Mouse (Mus musculus): ENCODE results near the gene Dcaf1.
A peak's percentile ranks its signal among the peaks of the same experiment; 100 is the strongest.

The Dcaf1 gene

DNA sequence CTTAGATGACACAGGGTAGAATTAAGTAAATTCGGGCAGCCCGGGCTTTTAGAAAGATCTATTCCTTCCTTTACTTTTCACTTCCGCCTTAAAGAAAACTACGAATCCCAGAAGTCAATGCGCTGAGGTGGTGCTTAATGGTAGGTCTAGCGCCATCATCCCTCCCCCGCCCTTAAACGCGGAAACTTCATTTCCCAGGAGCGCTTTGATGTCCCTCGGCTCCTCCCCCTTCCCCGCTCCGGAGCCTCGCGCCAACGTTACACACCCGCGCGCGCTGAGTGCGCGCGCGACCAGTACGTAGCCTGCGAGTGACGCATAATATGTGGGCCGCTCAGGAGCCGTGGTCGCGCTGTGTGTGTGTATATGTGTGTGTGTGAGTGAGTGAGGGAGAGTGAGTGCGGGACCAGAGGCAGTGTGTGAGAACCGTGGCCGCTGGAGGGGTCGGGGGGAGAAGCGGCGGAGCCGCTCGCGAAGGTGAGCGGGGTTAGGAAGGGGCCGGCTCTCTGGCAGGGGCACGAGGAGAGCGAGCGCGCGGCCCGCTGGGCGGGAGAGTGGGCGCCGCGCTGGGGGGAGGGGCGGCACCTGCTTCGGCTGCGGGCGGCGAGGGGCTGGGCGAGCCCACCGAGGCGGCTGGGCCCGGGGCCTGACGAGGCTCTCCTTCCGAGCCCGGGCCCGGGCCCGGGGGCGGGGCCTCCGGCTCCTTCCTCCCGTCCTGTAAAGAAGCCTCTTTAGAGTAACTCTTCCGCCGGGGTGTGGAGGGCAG is at the start of gene Dcaf1:
TSS of gene Dcaf1 (plus strand) at position 257 of the 763 bp plus-strand sequence.
- DNase-seq: peak; percentile 98

DNA sequence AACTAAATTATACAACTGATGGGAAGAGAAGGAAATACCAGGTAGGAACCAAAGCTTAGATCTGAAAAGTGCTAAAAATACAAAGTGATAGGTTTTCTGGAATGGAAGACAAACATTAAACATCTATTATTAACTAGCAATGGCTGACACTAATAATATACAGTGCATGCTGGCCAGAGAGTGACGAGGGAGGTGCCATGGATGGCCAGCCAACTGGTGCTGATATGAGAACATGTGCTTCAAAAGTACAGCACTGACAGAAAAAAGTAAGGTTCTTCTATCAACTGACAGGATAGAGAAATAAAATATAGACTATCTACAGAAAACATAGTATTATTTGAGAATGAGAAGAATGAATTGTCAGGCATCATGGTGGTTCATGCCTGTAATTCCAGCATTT is 45.6 kb upstream of the Dcaf1 start:
- DNase-seq: no peak

DNA sequence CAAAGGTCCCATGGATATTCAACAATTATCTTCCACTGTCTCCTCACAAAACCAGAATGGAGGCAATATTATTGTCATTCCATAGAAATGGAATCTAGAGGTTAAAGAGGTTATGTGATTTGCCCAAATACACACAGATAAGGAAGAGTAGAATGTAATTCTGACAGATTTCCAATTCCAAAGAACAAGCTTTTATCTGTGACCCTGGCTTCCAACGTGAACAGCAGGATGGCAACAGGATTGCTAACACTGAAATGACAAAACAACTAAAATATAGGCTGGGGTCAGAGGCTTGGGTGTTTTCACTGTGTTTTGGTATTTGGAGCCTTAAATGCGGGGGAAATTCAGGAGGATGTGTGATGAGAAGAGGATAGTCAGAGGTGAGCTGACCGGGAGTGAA is 44.3 kb upstream of the Dcaf1 start:
- no peak for DNase-seq

DNA sequence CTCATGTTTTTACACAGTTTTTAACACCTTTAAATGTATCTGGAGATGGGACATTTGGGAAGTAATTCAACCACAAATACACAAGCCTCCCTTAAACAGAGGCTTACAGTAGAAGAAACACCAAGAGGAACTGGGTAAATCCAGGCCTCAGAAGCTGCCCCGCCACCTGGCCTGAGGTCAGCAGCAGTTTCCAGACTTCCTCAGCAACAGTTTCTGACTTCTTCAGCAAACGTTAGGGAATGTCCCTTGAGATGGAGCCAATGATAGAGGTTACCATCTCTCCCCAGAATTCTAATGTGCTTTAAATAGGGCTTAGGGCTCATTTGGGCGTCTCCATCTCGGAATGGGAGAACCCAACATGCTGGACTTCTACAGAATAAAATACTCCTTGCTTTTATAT is 43.4 kb upstream of the Dcaf1 start:
- DNase-seq: no peak

DNA sequence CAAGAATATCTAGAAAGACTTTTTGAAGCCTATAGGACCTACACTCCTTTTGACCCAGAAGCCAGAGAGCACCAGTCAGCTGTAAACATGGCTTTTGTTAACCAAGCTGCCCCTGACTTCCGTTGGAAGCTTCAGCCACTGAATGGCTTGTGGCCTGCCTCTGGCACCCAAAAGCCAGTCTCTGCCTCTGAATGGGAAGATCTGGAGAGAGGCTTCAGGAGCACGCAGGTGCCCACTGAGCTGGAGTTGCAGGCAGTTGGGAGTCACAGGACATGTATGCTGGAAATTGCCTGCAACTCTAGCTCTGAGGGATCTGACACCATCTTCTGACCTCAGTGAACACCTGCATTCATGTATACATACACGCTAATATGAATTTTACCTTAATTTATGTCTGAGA is 41.6 kb upstream of the Dcaf1 start:
- DNase-seq: no peak

DNA sequence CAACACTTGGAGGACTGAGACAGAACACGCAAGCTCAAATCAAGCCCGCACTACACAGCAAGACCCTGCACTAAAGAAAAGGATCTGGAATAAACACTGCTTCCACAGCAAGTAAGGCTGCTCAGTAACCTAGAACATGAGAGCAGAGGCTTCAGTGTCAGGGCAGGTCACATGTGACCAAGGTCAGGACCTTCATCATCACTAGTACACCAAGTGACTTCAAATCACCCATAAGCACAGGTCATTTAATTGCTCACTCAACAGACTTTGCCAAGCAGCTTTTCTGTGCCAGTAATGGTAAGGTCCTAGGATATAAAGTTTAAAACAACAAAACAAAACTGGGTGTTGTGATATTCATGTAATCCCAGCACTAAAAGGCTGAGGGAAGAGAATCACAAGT is 38.1 kb upstream of the Dcaf1 start:
- DNase-seq: no peak

DNA sequence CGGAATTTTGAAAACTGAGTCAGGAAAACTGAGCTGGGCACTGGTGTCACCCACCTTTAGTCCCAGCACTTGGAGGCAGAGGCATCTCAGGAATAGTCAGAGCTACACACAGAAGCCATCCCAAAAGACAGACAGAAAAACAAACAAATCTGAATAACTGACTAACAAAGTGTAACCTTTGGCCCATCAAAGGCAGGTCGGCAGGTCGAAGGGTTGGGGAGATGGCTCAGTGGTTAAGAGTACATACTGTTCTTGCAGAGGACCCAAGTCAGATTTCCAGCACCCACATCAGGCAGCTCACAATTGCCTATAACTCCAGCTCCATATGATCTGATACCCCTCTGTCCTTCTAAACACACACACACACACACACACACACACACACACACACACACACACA is 36.5 kb upstream of the Dcaf1 start:
- DNase-seq: no peak

DNA sequence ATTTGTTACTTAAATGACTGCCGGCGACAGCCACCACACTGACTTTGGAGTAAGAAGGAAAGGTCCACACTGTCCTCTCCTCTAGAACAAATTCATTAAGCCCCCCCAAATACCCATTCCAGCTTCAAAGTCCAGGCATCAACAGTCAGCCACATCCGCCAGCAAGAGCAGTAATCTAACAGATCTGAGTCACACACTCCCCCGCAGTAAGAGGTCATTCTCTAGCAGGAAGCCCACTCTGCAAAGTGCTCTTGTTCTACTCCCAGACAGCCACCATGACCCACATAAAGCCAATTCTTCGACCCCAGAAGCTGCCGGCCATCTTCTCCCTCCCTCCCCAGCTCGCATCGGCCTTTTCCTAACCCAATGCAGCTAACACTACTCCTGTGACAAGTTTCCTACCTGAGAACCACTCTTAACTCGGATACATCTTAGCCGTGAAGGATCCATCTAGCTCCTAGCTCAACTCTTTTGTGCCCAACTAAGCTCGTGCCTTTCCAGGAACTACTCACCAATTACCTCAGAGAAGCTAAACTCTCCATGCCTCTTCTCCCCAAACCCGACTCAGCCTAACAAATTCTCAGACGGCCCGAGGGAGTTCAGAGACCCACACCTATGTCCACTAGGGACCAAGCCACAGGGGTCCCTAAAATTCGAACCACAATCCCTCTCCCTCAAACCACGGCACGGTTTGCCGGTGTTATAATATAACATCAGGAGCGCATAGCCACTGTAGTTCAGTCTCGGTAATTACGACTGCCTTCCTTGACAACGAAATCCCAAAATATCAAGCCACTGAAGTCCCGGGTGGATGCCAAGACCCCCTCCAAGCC is 33.5 kb upstream of the Dcaf1 start:
- peak; percentile 2 for DNase-seq

DNA sequence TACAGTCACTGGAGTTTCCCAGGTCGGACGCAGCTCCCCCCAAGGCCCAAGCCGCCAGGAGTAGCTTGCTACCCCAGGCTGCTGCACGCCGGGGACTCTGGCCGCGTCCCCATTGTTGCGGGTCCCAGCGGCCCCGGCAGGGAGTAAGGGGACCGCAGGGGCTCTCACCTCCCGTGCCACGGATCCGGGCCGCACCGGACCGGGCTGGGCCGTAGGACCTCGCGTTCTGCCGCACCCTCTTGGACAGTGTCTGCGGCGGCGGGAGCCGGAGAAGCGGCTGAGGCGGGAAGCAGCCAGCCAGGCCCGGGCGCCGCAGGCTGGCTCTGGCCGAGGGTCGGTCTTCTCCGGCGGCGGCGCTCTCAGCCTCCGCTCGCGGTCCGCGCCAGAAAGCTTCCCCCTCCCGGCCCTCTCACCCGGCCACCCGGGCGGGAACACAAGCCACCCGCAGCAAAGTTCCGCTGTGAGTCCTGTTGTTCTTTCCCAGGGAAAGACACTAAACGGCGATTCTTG is 32.8 kb upstream of the Dcaf1 start, which contains the start of gene Rad54l2:
TSS of gene Rad54l2 (minus strand) at position 383 of the 510 bp plus-strand sequence.
- peak; percentile 91 for DNase-seq

DNA sequence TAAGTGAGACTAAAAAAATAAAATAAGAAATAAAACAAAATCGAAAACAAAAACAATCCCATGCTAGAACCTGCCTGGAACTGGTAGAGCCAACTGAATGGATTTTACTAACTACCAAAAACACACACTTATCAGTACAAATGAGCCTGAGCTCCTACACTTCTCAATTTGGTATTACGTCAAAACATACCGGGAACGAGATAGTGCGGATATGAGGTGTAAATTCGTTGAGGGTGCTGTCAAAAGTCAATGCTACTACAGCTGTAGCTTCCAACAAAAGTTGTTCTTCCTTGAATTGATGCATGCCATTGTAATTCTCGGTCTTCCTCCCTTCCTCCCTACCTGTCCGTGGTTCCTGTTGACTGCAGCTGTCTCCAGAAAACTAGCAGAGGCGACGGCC is 32.3 kb upstream of the Dcaf1 start:
- DNase-seq: peak; percentile 2

DNA sequence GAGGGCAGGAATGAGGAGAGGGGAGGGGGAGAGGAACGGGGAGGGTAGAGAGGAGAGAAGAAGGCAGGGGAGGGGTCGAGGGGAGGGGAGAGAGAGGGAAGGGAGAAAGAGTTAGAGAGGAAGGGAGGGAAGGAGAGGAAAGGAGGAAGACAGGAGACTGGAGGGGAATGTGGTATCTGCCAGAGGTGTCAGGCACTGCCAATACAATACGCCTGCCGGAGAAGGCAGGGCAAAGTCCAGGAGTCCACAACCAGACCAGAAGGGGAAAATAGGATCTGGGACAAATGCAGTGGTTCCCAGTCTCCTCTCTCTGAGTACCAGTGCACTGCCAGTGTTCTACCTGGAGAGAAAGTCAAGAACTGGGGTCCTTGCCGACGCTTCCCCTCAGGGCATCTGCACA is 30.8 kb upstream of the Dcaf1 start:
- no peak for DNase-seq

DNA sequence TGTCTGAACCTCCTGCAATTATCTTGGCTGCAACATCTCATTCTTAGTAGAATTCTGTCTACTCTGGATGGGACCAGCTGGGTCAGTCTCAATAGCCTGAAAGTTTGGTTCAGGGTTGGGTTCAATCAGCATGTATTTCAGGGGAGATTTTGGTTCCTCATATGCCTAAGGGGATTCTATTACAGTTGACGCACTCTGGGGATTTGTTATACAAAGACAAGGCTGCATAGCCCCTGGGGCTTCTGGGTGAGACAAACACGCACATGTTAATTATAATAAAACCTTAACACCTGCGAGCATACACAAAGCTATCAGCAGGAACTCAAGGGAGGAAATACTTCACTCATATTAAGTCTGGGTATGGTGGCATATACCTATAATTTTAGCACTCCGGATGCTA is 15.2 kb upstream of the Dcaf1 start:
- DNase-seq: no peak

DNA sequence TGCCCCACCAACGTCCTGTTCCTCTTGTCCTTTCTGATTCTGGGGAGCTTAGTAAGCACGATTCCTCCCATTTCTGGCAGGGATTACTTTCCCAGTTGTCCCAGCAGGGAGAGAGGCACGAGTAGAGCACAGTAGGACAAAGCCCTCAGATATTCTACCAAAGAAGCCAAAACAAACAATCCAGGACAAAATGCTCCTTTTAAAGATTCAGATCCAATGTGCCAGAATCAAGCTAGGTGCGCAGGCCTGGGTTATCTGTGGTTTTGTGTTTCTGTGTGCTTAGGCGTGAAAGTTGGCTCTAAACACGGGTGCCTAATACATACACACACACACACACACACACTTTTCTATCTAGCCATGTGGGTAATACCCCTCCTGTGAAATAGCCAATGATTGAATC is 3.5 kb upstream of the Dcaf1 start:
- no peak for DNase-seq

DNA sequence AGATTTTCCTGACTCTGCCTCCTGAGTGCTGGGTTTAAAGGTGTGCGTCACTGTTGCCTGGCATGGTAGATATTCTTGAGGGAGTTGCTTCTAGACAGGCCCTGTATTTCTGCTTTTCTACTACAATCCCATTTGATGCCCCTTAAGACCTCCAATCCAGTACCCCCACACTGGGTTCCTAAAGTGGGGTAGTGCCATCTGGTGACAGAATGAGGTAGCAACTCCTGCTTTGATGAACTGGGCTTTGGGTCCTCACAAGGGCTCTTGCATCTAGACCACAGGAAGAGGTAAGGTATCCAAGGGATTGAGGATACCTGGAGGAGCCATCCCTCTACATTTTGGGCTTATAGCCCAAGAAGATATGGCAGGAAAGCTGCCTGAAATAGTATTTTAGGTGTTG is 2.5 kb upstream of the Dcaf1 start:
- peak; percentile 18 for DNase-seq

DNA sequence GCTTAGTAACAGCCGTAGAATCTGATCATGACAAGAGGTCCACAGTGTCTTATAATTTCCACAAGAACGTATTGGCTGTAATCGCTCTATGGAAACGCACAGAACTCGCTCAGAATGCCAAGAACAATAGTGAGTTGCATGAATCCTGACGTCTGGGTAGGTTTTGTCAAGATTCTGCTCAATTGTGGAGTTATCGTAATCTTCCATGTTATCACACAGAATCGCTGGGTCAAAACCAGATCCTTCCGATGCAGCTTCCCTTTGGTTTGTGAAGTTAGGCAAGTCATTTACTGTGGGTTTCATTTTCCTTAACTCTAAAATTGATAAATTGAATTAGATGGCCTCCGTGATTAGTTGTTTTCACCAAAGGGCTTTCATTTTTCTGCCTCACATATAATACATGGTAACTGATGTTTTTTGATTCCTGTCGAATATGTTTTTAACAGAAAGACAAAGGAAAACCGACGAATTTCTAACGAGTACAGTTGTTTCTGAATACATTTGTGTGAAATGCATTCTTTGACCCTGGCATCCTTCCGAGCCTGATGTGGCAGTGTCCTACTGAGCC is 540 bp upstream of the Dcaf1 start:
- peak; percentile 4 for DNase-seq

DNA sequence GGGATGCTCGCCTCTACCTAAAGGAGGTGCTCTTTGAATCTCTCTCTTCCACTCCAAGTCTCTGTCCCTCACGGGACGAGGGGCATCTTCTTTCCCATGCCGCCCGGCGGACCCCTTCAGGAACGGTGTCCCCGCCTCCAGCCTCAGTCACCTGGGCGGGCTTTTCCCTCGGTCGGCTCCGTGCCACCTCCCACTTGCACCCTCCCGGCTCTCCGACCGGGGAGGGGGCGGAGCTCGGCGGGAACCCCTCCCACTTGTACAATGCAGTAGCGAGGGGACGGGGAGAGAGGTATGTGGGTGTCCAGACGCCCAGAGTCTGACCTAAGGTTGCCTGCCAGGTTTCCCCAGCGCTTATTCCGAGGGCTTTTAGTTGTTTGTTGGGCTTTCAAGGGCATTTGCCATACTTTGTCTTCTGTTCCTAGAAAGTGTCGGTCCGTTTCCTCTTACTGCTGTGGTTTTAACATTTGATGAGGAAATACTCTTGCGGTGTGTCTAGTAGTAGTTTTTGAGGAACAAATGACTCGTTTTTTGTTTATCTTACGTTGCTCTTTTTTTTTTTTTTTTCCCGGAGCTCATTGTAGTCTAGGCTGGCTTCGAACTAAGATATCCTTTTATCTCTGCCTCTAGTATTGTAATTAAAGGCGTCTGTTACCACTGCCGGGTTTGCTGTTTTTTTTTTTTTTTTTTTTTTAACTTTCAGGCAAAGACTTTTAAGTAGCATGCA is 869 bp downstream of the Dcaf1 start:
- peak; percentile 93 for DNase-seq

DNA sequence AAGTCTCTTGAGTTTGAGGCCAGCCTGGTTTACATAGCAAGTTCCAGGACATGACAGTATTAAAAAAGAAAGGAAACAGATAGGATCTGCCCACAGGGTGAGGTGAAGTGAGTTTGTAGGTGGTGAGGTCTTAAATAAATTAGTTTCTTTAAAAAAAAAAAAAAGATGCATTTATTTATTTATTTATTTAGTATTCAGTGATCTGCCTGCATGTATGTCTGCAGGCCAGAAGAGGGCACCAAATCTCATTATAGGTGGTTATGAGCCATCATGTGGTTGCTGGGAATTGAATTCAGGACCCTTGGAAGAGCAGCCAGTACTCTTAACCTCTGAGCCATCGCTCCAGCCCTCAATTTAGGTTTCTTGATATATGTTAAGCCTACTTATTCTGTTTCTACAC is 18.9 kb downstream of the Dcaf1 start:
- no peak for DNase-seq

DNA sequence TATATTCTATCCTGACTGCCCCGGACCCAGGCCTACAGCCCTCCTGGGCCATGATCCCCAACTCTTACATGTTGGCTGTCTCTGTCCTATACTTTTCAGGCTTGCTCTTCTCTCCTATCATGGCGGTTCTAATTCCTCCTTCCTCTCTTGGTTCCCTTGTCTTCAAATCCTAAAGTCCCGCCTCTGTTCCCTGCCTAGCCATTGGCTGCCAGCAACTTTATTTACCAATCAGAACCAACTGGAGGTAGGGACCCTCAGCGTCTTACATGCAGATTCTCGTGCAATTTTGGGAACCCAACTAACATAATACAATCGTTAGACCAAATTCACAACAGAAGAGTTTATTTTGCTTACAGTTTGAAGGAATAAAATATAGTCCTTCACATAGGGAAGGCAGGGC is 21.1 kb downstream of the Dcaf1 start:
- DNase-seq: no peak

DNA sequence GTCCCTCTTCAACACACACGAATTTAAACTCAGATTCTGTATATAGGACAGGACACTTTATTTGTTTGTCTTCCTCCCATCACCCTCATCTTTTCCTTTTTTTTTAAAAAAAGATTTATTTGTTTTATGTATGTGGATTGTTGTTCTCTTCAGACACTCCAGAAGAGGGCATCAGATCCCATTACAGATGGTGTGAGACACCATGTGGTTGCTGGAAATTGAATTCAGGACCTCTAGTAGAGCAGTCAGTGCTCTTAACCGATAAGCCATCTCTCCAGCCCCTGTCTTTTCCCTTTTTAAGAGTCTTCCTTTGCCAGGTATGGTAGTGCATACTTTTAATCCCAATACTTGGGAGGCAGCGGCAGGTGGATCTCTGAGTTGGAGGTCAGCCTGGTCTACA is 35.0 kb downstream of the Dcaf1 start:
- no peak for DNase-seq

DNA sequence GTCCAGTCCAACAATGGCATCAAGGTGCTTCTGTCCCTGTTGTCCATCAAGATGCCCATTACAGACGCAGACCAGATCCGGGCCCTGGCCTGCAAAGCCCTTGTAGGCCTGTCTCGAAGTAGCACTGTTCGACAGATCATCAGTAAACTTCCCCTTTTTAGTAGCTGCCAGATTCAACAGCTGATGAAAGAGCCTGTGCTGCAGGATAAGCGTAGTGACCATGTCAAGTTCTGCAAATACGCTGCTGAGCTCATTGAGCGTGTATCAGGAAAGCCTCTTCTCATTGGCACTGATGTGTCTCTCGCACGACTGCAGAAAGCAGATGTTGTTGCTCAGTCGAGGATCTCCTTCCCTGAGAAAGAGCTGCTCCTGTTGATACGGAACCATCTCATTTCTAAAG is 36.4 kb downstream of the Dcaf1 start:
- no peak for DNase-seq

DNA sequence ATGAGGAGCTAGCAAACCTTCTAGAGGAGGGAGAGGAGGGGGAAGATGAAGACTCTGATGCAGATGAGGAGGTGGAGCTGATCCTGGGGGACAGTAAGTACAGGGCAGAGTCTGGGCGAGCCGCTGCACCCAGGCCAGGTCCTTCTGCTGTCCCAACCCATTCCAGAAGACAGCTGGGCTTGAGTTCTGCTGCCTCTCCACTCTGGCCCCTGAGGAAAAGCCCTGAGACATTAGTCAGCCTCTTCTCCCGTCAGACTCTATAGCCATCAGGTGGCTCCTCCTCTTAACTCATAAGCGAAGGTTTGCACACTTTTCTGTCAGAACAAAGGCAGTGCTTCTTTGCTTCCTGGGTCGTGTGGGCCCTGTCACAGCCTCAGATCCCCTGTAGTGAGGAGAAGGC is 52.5 kb downstream of the Dcaf1 start:
- no peak for DNase-seq

DNA sequence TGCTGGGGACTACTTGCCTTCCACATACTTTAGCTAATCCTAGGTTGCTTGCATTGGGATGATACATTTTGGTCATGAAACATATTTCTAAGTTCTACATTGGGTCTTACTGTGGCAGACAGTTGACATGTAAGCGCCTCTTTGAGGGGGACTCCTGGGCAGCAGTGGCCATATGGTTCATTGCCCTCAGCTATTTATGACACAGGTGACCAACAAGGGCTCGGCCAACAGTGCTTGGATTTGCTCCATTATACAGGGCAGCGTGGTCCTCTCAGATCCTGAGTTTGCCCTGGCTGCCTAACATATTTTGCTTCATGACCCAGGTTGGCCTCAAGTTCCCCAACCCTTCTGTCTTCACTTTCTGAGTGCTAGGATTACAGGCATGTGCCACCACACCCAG is 55.0 kb downstream of the Dcaf1 start:
- DNase-seq: no peak

DNA sequence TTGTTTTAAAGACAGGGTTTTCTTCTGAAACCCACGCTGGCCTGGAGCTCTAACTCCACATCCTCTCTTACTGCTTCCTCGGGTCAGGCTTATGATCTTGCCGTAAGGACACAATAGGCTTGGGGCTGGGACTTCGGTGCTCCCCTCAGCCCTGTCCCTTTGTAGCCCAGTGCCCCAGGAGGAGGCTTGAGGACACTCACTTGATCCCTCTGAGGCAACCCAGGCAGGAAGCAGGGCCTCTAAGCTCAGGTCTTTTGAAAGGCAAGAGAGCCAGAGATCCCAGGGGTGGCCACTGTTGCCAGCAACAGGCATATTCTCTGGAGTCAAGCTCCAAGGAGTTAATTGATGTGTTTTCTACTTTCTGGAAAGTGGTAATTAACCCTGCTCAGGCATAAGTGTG is 57.8 kb downstream of the Dcaf1 start:
- no peak for DNase-seq

Data from lung, postnatal 10 days (tissue).